Mouse (Mus musculus): ENCODE data around the gene Bbs9.

Gene Bbs9

GRCm38 (mm10) chr9:22632800-22633485 lies 157.4 kb downstream of the Bbs9 start:
- DNase-seq (ENCODE audit: low read depth): no peak

- DNase-seq (ENCODE audit: low read depth): no peak
These were observed 163.0 kb downstream of the Bbs9 start for GRCm38 (mm10) chr9:22638502-22638901.

- no peak for DNase-seq (ENCODE audit: low read depth)
These were observed 165.3 kb downstream of the Bbs9 start for GRCm38 (mm10) chr9:22640683-22641431.

- DNase-seq (ENCODE audit: low read depth): no peak
These were observed 170.4 kb downstream of the Bbs9 start for GRCm38 (mm10) chr9:22645844-22646390.

- DNase-seq (ENCODE audit: low read depth): no peak
These were observed 170.9 kb downstream of the Bbs9 start for GRCm38 (mm10) chr9:22646461-22646860.

- DNase-seq (ENCODE audit: low read depth): no peak
These were observed 172.6 kb downstream of the Bbs9 start for GRCm38 (mm10) chr9:22648163-22648562.

- peak; percentile 22 for DNase-seq (ENCODE audit: low read depth)
These were observed 174.1 kb downstream of the Bbs9 start for GRCm38 (mm10) chr9:22649606-22650005.

- DNase-seq (ENCODE audit: low read depth): no peak
These were observed 175.3 kb downstream of the Bbs9 start for GRCm38 (mm10) chr9:22650781-22651180.

- DNase-seq (ENCODE audit: low read depth): no peak
These were observed 176.1 kb downstream of the Bbs9 start for GRCm38 (mm10) chr9:22651619-22652018.

GRCm38 (mm10) chr9:22654726-22655393 lies 179.3 kb downstream of the Bbs9 start:
- DNase-seq (ENCODE audit: low read depth): no peak

GRCm38 (mm10) chr9:22657216-22657615 lies 181.7 kb downstream of the Bbs9 start:
- no peak for DNase-seq (ENCODE audit: low read depth)

GRCm38 (mm10) chr9:22665155-22665554 lies 189.6 kb downstream of the Bbs9 start:
- no peak for DNase-seq (ENCODE audit: low read depth)

GRCm38 (mm10) chr9:22672937-22673336 lies 197.4 kb downstream of the Bbs9 start:
- no peak for DNase-seq (ENCODE audit: low read depth)

- DNase-seq (ENCODE audit: low read depth): no peak
These were observed 201.8 kb downstream of the Bbs9 start for GRCm38 (mm10) chr9:22677132-22677829.

GRCm38 (mm10) chr9:22677997-22678396 lies 202.5 kb downstream of the Bbs9 start:
- no peak for DNase-seq (ENCODE audit: low read depth)

- DNase-seq (ENCODE audit: low read depth): no peak
These were observed 203.0 kb downstream of the Bbs9 start for GRCm38 (mm10) chr9:22678496-22678895.

- DNase-seq (ENCODE audit: low read depth): no peak
These were observed 204.0 kb downstream of the Bbs9 start for GRCm38 (mm10) chr9:22679485-22679884.

GRCm38 (mm10) chr9:22680031-22680430 lies 204.5 kb downstream of the Bbs9 start:
- DNase-seq (ENCODE audit: low read depth): no peak

GRCm38 (mm10) chr9:22680484-22680883 lies 205.0 kb downstream of the Bbs9 start:
- DNase-seq (ENCODE audit: low read depth): no peak

- DNase-seq (ENCODE audit: low read depth): no peak
These were observed 208.3 kb downstream of the Bbs9 start for GRCm38 (mm10) chr9:22683786-22684185.

GRCm38 (mm10) chr9:22686765-22687472 lies 211.4 kb downstream of the Bbs9 start:
- no peak for DNase-seq (ENCODE audit: low read depth)

All from c-Kit-positive CD71-negative TER-119-negative erythroid progenitor cells, embryonic 14.5 days (primary cell).